Mouse (Mus musculus) stomach, postnatal 0 days (tissue): ENCODE measurements around the gene Gm614.

Source experiments
- CTCF ChIP-seq: IDR thresholded peaks from 2 replicates; pipeline ENCODE4 v1.5.1; 2016; ENCODE audit warnings: antibody characterized with exemption, low read depth, mild to moderate bottlenecking, moderate library complexity
- EP300 ChIP-seq: optimal IDR thresholded peaks from 2 replicates; pipeline ENCODE3; 2016; ENCODE audit warnings: antibody characterized with exemption

- no peak for TF ChIP-seq CTCF
- TF ChIP-seq EP300, result no peak
These were observed 18.8 kb downstream of the Gm614 start for GRCm38 (mm10) chrX:101245011-101245410.
